Mouse (Mus musculus) lung, adult 18-20 months (tissue): Measurements from ENCODE around the gene Il17rc.

Experiments
- DNase-seq, 2 experiments: peaks; one replicate each; pipeline ENCODE4 v3.0.0; 2022; ENCODE audit warnings: mixed read lengths in 2 of 2

Il17rc gene

GRCm38 (mm10) chr6:113499346-113499745 is 28.1 kb downstream of the Il17rc start:
- DNase-seq, result no peak

GRCm38 (mm10) chr6:113501388-113502084 is 30.3 kb downstream of the Il17rc start, which contains the start of gene Prrt3:
Gene Prrt3, minus strand, starts transcription at chr6:113501931.
- no peak for DNase-seq

- DNase-seq, result no peak
Observed at GRCm38 (mm10) chr6:113502801-113503200, 31.6 kb downstream of the Il17rc start.

- DNase-seq, result no peak
Observed at GRCm38 (mm10) chr6:113505689-113506088, 34.5 kb downstream of the Il17rc start.

GRCm38 (mm10) chr6:113507130-113507529 is 35.9 kb downstream of the Il17rc start:
- no peak for DNase-seq

- no peak for DNase-seq
Observed at GRCm38 (mm10) chr6:113508272-113508946, 37.2 kb downstream of the Il17rc start.

- DNase-seq, result no peak
Observed at GRCm38 (mm10) chr6:113508947-113509280, 37.7 kb downstream of the Il17rc start.

- no peak for DNase-seq
Observed at GRCm38 (mm10) chr6:113513944-113514343, 42.7 kb downstream of the Il17rc start.

GRCm38 (mm10) chr6:113514600-113514999 is 43.4 kb downstream of the Il17rc start:
- DNase-seq, result no peak

- DNase-seq, result no peak
Observed at GRCm38 (mm10) chr6:113517434-113518080, 46.3 kb downstream of the Il17rc start.

- DNase-seq, result no peak
Observed at GRCm38 (mm10) chr6:113522310-113522709, 51.1 kb downstream of the Il17rc start.

- DNase-seq, result no peak
Observed at GRCm38 (mm10) chr6:113523420-113523819, 52.2 kb downstream of the Il17rc start.

GRCm38 (mm10) chr6:113530932-113531839 is 60.0 kb downstream of the Il17rc start, which contains the start of the genes Emc3 and Fancd2:
Gene Emc3, minus strand, starts transcription at chr6:113531652.
Gene Fancd2, plus strand, starts transcription at chr6:113531682.
- DNase-seq, result peak; percentile 87 to 88

GRCm38 (mm10) chr6:113531840-113532404 is 60.7 kb downstream of the Il17rc start:
- no peak for DNase-seq
